Mouse (Mus musculus): ENCODE measurements around the gene AC170998.1.
A peak's percentile ranks its signal among the peaks of the same experiment; 100 is the strongest.

The AC170998.1 gene

GRCm38 (mm10) chr17:28725783-28726182 is at the start of gene AC170998.1:
Gene AC170998.1 (plus strand): TSS chr17:28726083.
- no peak for DNase-seq

DNA sequence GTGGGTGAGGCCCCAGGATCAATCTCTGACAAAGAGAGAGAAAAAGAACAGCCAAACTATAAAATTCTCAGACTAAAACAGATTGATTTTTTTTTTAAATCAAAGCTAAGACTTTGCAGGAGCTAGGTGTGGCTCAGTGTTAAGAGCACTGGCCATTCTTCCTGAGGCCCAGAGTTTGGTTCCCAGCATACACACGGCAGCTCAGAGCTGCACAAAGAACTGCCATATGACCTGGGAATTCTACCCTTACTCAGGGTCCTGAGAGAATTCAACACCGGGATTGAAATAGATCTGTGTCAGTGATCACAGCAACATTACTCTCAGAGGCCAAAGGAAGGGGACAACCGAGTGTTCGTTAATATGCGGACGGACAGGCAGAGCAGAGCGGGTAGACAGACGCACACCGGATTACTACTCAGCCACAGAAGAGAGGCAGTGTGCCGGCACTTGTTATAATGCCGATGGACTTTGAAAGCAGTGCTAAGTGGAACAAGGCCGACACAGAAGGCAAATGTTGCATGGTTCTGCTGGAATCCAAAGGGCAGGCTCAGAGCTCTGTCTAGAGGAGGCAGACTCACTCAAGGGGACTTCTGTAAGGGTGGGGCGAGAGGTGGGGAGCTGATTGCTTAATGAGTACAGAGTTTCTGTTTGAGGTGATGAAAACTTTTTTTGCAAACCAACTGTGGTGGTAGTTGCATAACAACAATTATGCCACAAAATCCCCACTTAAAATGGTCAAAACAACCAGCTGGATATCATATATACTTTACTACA is 43.4 kb upstream of the AC170998.1 start:
- no peak for DNase-seq

- no peak for DNase-seq
Observed at GRCm38 (mm10) chr17:28683601-28684000, 42.3 kb upstream of the AC170998.1 start.

DNA sequence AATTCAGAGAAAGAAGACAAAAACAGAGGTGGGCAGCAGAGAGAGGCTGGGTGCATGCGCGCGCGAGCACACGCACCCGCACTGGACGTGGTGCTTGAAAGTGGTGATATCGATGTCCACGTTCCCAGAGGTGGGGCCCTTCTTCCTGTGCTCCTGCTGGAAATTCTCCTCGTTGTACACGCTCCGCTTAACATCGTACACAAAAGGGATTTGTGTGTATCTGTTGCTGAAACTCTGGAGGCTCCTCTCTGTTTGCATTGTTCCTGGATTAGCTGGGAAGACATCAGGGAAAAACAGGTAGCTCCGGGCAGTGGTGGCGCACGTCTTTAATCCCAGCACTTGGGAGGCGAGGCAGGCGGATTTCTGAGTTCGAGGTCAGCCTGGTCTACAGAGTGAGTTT is 41.3 kb upstream of the AC170998.1 start:
- DNase-seq, result no peak

GRCm38 (mm10) chr17:28687354-28687753 is 38.5 kb upstream of the AC170998.1 start:
- DNase-seq, result peak; percentile 25

GRCm38 (mm10) chr17:28689586-28690283 is 36.1 kb upstream of the AC170998.1 start, which contains the start of gene Slc26a8:
Gene Slc26a8 (minus strand): TSS chr17:28690233.
- no peak for DNase-seq

DNA sequence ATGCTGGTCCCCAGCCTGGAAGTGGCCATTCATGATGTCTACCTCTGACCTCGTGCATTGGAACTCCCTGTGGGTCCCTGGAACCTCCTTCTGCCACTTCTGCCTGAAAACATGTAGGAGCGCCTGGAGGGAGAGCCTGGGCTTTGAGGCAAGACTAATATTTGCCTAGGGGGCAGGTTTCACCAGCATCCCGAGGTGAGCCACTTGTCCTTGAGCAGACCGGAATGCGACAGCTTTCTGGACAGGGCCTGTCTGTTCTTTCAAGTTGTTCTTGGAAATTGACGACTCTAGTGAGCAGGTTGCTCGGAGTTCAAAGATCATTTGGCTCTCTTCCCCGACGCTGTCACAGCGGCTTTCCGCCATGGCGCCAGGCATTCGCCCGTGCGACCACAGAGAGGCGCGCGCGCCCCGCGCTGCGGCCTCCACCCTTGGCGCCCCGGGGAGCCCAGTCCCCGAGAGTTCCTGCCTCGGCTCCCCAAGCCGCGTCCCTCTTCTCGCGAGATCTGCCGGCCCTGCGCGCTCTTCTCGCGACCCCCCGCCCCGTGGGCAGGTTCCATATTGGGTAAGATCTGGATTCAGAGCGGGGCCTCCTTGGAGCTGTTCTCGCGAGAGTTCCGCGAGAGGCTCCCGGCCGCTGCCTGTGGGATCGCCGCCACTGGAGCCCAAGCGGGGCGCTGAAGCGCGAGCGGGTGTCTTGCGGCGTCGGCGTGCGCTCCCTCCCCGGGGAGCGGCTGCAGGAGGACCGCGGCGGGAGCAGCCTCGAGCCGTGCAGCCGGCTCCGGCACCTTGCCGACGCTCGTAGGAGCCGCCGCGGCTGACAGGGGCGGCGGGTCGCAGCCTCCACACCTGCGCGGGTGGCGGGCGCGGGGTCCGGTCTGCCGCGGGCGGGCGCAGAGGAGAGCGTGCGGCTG is 34.9 kb upstream of the AC170998.1 start, which contains the start of gene Mapk14:
TSS of gene Mapk14 (plus strand) at position 554 of the 911 bp plus-strand sequence.
- peak; percentile 99 for DNase-seq

- peak; percentile 56 for DNase-seq
Observed at GRCm38 (mm10) chr17:28691687-28692340, 34.1 kb upstream of the AC170998.1 start.

GRCm38 (mm10) chr17:28692341-28692710 is 33.6 kb upstream of the AC170998.1 start:
- DNase-seq, result no peak

DNA sequence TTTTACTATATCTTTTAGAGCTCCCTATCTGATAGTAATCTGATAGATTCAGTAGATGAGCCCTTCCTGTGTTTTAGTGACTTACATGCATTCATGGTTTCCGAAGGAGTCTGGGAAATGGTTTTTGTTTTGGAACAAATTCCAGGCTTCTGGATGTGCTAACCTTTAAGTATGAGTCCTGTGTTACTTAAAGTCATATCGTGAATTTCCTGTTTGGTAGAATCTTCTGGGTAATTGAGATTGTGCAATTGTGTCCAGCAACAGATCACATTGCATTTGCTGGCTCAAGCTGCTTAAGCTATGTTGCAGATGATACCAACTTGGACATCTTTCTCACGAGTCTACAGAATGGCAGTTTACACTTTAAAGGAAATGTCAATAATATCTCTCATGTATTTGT is 32.8 kb upstream of the AC170998.1 start:
- DNase-seq, result no peak

- DNase-seq, result no peak
Observed at GRCm38 (mm10) chr17:28694078-28694477, 31.8 kb upstream of the AC170998.1 start.

- DNase-seq, result no peak
Observed at GRCm38 (mm10) chr17:28694832-28695231, 31.1 kb upstream of the AC170998.1 start.

DNA sequence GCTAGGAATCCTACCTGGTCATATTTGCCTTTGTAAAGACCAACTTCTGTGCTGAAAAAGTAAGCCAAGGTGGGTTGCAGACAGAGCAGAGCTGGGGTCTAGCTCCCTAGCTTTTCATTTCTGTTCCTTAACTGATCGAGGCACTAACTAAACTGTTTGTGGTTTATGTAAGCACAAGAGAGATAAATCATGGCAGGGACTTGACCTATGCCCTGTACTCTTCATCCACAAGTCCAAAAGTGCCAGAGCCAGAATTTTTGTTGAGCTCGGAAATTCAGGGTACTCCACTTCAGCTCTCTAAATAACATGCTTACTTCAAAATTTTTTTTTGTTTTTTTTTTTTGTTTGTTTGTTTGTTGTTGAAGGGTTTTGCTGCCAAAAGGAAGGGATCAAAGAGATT is 29.2 kb upstream of the AC170998.1 start:
- no peak for DNase-seq

- no peak for DNase-seq
Observed at GRCm38 (mm10) chr17:28697290-28698195, 28.3 kb upstream of the AC170998.1 start.

GRCm38 (mm10) chr17:28698245-28698644 is 27.6 kb upstream of the AC170998.1 start:
- DNase-seq, result peak; percentile 62

DNA sequence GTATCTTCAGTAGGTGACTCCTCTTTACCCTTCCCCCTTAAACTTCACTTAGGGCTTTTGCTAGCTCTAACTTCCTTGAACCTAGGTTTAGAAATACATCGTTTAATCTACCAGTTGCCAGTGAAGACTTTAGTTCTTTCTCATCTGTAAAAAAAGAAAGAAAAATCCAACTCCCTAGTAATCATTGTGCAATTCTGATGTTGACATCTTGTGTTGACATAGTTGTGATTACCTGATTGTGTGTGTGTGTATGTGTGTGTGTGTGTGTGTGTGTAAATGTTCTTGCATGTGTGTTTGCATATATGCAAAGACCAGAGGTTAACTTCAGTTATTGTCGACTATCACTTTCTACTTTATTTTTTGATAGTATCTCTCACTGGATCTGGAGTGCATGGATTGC is 27.2 kb upstream of the AC170998.1 start:
- DNase-seq, result no peak

GRCm38 (mm10) chr17:28699789-28700188 is 26.1 kb upstream of the AC170998.1 start:
- DNase-seq, result no peak

DNA sequence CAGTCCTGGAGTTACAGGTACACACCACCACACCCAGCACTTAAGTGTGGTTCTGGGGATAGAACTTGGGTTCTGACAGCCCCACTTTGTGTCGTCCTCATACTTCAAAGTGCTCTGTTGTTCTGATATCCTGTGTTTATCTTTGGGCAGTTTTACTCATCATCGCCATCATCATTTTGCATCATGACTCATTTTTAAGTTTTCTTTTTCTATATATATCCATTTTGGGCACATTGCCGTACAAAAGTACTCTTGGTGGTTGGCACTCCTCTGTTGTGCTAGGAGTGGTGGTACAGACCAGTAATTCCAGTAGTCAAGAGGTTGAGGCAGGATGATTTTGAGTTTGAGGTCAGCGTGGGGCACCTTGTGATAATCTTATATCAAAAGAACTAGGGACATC is 24.7 kb upstream of the AC170998.1 start:
- DNase-seq, result no peak

DNA sequence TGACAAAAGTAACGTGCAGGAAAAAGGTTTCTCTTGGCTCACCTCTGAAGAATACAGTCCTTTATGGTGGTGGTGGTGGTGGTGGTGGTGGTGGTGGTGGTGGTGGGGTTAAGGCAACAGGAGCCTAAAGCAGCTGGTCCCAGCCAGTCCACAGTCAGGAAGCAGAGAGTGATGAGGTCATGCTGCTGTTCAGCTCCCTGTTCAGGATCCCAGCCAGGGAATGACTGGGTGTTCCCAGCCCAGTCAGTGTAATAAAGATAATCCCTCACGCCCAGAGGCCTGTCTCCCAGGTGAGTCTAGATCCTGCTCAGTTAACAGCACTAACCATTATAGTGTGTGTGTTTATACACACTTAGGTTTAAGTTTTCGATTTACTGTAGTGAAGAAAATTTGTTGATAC is 24.1 kb upstream of the AC170998.1 start:
- no peak for DNase-seq

- DNase-seq, result no peak
Observed at GRCm38 (mm10) chr17:28702646-28703045, 23.2 kb upstream of the AC170998.1 start.

- no peak for DNase-seq
Observed at GRCm38 (mm10) chr17:28706697-28707096, 19.2 kb upstream of the AC170998.1 start.

Data from cerebellum, adult 9-10 months (tissue).